Mouse (Mus musculus) embryonic fibroblast, embryonic 13.5 days (primary cell): Measurements from ENCODE around the gene Mprip. TPM values are rescaled to one million over a fixed set of nuclear protein-coding genes. Genes with fewer than 3 reads are reported as not detected.

ENCODE experiments used
- H3K27ac ChIP-seq: 2 replicates; pipeline ENCODE4 v1.5.1; 2012; ENCODE audit warnings: low read length, control low read depth, inconsistent platforms; ENCODE audit not compliant: insufficient read depth
- H3K4me1 ChIP-seq: 2 replicates; pipeline ENCODE4 v1.6.1; 2011; ENCODE audit warnings: low read length; ENCODE audit not compliant: control insufficient read depth, insufficient read depth
- H3K4me3 ChIP-seq: 2 replicates; pipeline ENCODE4 v1.5.1; 2011; ENCODE audit warnings: mild to moderate bottlenecking, control low read depth, low read length; ENCODE audit not compliant: insufficient read depth
- CTCF ChIP-seq: IDR thresholded peaks from 2 replicates; pipeline ENCODE4 v1.5.1; 2011; ENCODE audit warnings: mild to moderate bottlenecking, control low read depth, low read length, moderate library complexity, borderline replicate concordance; ENCODE audit not compliant: insufficient read depth
- POLR2A ChIP-seq: IDR thresholded peaks from 2 replicates; pipeline ENCODE4 v1.6.1; 2011; ENCODE audit warnings: low read depth, mild to moderate bottlenecking, control low read depth, low read length, moderate library complexity
- polyA plus RNA-seq: library from polyadenylated mRNA; stranded (reverse); fragments of >200 nt; gene quantifications from 2 replicates; pipeline ENCODE4 v1.2.4, GENCODE M21; 2011; ENCODE audit warnings: low read depth; ENCODE audit not compliant: missing spikeins, insufficient read length

Gene Mprip
- polyA plus RNA-seq, 1 experiment, result 233 TPM

GRCm38 (mm10) chr11:59772902-59773301 is 111.8 kb downstream of the Mprip start:
- TF ChIP-seq CTCF, result no peak
- TF ChIP-seq POLR2A, result no peak
- H3K27ac ChIP-seq, result no peak overlapping the region
- no peaks in the 10 kb centered on the region for H3K4me1 ChIP-seq
- no peak overlapping the region for H3K4me3 ChIP-seq

- no peak overlapping the region for H3K27ac ChIP-seq
- no peak for TF ChIP-seq POLR2A
- TF ChIP-seq CTCF, result no peak
- H3K4me1 ChIP-seq, result no peaks in the 10 kb centered on the region
- no peak overlapping the region for H3K4me3 ChIP-seq
Observed at GRCm38 (mm10) chr11:59774522-59774921, 113.4 kb downstream of the Mprip start.

DNA sequence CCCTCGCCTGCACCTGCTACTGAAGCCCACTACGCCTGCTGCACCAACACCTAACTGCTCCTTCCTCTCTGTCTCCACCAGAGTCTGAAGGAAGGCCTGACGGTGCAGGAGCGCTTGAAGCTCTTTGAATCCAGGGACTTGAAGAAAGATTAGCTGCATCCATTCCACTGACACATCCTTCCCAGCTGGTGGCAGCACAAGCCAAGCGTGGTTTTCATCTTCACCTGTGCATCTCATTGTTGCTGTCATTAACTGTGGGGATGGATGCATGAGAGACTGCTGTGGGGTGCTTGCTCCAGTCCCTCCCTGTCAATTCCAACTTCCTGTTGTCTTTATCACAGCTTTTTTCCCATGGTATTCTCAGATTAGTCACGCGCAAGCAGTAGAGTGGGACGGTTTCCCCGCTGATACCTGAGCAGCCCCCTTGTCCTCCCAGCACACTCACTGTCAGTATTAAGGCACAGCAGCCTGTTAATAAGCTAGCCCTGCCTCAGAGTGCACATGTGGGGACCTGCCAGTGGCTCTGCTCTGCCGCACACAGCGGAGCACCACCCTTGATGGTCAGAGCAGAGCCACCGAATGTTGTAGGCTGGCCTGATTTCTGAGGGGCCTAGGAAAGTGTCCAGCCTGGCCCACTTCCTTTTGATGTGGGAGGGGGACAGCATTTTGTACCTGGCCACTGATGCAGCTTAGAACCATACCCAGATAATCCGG is 114.5 kb downstream of the Mprip start:
- Histone ChIP-seq H3K27ac (no peak overlapping the region), H3K4me3 (no peak overlapping the region), H3K4me1 (no peaks in the 10 kb centered on the region)
- peak; percentile 5; the same call in 1 of the 2 replicates for TF ChIP-seq CTCF
- TF ChIP-seq POLR2A, result no peak

- Histone ChIP-seq H3K4me3 (no peak overlapping the region), H3K27ac (no peak overlapping the region), H3K4me1 (no peaks in the 10 kb centered on the region)
- TF ChIP-seq CTCF, result no peak
- no peak for TF ChIP-seq POLR2A
Observed at GRCm38 (mm10) chr11:59777259-59777658, 116.2 kb downstream of the Mprip start.

DNA sequence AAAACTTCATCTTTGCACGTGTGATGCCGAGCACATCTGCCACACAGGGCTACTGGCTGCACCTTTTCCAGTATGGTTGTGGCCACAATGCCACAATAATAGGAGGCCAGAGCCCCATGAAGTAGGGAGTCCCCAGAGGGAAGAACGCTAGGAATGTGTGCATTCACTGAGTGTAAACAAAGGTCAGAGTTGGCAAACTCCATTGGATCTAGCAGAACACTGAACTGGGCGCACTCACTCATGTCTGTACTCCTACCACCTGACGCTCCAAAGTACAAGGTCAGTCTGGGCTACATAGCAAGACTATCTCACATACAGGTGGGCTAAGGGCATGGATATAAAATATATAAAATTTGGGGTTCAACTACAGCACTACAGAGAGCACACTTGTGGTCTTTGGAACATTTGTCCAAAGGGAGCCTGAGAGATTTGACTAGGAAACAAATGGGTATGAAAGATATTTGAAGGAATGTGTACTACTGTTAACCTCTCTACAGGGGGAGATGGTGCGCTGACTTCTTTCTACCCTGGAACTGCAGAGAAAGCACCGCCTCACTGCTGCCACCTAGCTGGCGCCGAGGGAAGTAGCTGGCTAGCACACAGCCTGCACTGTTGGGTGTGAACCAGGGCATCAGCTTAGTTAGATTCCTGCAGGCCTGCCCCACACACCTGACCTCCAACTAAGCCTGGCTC is 117.2 kb downstream of the Mprip start:
- Histone ChIP-seq H3K27ac (no peak overlapping the region), H3K4me3 (no peak overlapping the region), H3K4me1 (no peaks in the 10 kb centered on the region)
- peak; percentile 94 for TF ChIP-seq CTCF
- no peak for TF ChIP-seq POLR2A

- Histone ChIP-seq H3K27ac (no peak overlapping the region), H3K4me1 (no peaks in the 10 kb centered on the region), H3K4me3 (no peak overlapping the region)
- no peak for TF ChIP-seq POLR2A
- TF ChIP-seq CTCF, result no peak
Observed at GRCm38 (mm10) chr11:59778874-59779223, 117.7 kb downstream of the Mprip start.

DNA sequence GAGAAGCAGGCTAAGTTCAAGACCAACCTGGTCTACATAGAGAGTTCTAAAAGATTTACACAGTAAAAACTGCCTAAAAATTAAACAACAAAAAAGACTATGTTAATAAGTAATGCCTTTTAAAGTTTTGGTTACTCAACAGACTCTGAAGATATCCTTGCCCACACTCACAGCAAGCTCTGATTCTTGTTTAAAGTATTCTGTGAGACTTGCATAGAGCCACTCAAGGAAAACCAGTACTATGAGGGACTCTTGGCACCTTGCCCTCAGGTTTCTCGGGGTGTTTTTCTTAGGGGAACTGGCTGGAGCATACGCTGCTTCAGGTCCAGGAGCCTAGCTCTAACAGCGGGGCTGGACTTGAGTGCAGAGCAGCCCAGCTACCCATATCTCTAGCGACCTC is 118.3 kb downstream of the Mprip start:
- no peak for TF ChIP-seq CTCF
- Histone ChIP-seq H3K4me3 (no peak overlapping the region), H3K4me1 (no peaks in the 10 kb centered on the region), H3K27ac (no peak overlapping the region)

DNA sequence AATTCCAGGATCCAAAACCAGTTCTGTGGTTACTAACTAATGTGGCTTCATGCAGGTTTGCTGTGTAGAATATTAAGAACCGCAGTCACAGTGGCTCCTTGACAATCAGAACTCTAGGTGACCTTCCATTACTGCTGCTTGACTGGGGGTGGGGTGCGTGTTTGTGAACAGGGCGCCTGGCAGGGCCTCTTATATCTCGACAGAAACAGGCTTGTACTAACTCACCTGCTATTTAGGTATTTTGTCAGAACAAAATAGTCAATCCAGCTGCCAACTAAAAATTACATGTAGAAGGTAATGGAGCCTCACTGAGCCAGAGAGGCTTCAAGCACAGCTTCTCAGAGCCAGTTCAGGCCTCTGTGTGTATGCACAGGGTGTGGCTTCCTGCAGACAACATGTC is 119.1 kb downstream of the Mprip start:
- TF ChIP-seq CTCF (no peak), POLR2A (no peak)
- Histone ChIP-seq H3K4me1 (no peaks in the 10 kb centered on the region), H3K27ac (no peak overlapping the region), H3K4me3 (no peak overlapping the region)

DNA sequence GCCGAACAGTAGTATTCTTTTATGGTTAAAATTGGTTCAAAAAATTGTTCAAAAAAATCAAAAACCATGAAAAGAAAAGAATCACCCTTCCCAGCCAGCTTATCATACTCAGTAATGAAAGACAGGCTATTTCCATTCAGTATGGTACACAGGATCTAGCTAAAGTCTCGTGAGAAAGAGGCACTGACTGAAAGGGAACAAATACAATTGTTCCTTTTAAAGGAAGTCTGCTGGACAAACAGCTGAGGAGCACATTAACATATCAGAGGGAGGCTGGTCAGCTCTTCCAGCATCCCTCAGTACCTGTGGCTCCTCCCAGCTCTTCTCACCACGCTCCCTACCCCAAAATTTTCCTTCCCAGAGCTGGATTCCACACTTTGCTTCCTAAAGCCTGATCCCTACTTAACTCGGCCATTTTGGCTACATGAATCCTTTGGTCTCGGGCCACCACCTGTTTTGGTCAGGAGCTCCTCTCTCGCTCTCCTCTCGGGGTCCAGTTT is 121.0 kb downstream of the Mprip start:
- Histone ChIP-seq H3K4me1 (no peaks in the 10 kb centered on the region), H3K27ac (no peak overlapping the region), H3K4me3 (no peak overlapping the region)
- no peak for TF ChIP-seq CTCF
- TF ChIP-seq POLR2A, result no peak

DNA sequence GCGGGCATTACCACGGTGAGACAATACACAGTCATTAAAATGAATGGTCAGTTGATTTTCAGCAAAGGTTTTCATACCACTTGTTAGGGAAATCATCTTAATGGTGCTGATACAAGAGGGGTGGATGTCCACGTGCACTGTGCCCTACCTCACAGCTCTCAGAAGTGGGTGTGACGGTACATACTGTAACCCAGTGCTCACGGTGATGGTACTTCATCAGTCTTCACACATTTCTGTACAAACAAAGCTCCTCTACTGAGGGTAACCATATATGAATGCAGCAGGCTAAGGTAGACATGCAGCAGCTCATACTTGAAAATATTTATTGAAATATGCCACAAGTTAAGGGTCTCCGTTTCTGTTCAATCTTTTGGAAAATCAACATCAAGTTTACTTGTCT is 122.5 kb downstream of the Mprip start:
- Histone ChIP-seq H3K4me3 (no peak overlapping the region), H3K27ac (no peak overlapping the region), H3K4me1 (no peaks in the 10 kb centered on the region)
- TF ChIP-seq POLR2A (no peak), CTCF (no peak)
